Mouse (Mus musculus) lung, postnatal 0 days (tissue): ENCODE data around the gene 1700003F12Rik.

Experiments used
- CTCF ChIP-seq: IDR thresholded peaks from 2 replicates; pipeline ENCODE4 v1.5.1; 2016; ENCODE audit warnings: antibody characterized with exemption, mild to moderate bottlenecking
- EP300 ChIP-seq: IDR thresholded peaks from 2 replicates; pipeline ENCODE4 v1.6.1; 2016; ENCODE audit warnings: antibody characterized with exemption, mild to moderate bottlenecking, control low read depth

- TF ChIP-seq CTCF (no peak), EP300 (no peak)
Observed at GRCm38 (mm10) chr2:154499717-154500247, 47.1 kb upstream of the 1700003F12Rik start.
